Mouse (Mus musculus) liver, embryonic 12.5 days (tissue): ENCODE measurements around the gene Gm38431. TPM values are rescaled to one million over a fixed set of nuclear protein-coding genes. Genes with fewer than 3 reads are reported as not detected.

Experiments
- ATAC-seq: fragments of 200-750 bp; cut with Nextera tagmentation; 2 replicates; pipeline ENCODE4 v1.8.0; 2017; ENCODE audit warnings: moderate number of reproducible peaks, mild to moderate bottlenecking, moderate library complexity
- H3K27ac ChIP-seq: fragments of 300-500 bp; sonication (generic); 2 replicates; pipeline ENCODE4 v1.5.1; 2016; ENCODE audit warnings: mild to moderate bottlenecking
- H3K27me3 ChIP-seq: fragments of 300-500 bp; sonication (generic); replicated peaks from 2 replicates; pipeline ENCODE4 v1.6.1; 2016; ENCODE audit warnings: mild to moderate bottlenecking, moderate library complexity
- H3K36me3 ChIP-seq: fragments of 300-500 bp; sonication (generic); 2 replicates; pipeline ENCODE4 v1.6.1; 2016; ENCODE audit warnings: mild to moderate bottlenecking, moderate library complexity
- H3K4me1 ChIP-seq: fragments of 300-500 bp; sonication (generic); 2 replicates; pipeline ENCODE4 v1.6.1; 2016
- H3K4me2 ChIP-seq: fragments of 300-500 bp; sonication (generic); 2 replicates; pipeline ENCODE4 v1.6.1; 2016; ENCODE audit warnings: mild to moderate bottlenecking, moderate library complexity
- H3K4me3 ChIP-seq: fragments of 300-500 bp; sonication (generic); 2 replicates; pipeline ENCODE4 v1.5.1; 2016; ENCODE audit warnings: mild to moderate bottlenecking, moderate library complexity
- H3K9ac ChIP-seq: fragments of 300-500 bp; sonication (generic); 2 replicates; pipeline ENCODE4 v1.6.1; 2016; ENCODE audit warnings: mild to moderate bottlenecking, moderate library complexity
- H3K9me3 ChIP-seq: fragments of 300-500 bp; sonication (generic); replicated peaks from 2 replicates; pipeline ENCODE4 v1.6.1; 2016; ENCODE audit warnings: mild to moderate bottlenecking, moderate library complexity
- WGBS: fragments of 180-500 bp; shearing (Covaris S2); methylation state at CpG from one replicate; pipeline ENCODE4 v1.1.7; 2016; ENCODE audit not compliant: insufficient replicate concordance; 5-methylcytosine and 5-hydroxymethylcytosine counted together
- polyA plus RNA-seq: library from polyadenylated mRNA; unstranded; fragments of >200 nt; fragmentation: Nextera tagmentation; extraction: Ambion mirVana; gene quantifications from 2 replicates; pipeline ENCODE4 v1.2.1, GENCODE M21; 2016

Gene Gm38431
- 1.2 and 2.1 TPM in 2 replicates for polyA plus RNA-seq

DNA sequence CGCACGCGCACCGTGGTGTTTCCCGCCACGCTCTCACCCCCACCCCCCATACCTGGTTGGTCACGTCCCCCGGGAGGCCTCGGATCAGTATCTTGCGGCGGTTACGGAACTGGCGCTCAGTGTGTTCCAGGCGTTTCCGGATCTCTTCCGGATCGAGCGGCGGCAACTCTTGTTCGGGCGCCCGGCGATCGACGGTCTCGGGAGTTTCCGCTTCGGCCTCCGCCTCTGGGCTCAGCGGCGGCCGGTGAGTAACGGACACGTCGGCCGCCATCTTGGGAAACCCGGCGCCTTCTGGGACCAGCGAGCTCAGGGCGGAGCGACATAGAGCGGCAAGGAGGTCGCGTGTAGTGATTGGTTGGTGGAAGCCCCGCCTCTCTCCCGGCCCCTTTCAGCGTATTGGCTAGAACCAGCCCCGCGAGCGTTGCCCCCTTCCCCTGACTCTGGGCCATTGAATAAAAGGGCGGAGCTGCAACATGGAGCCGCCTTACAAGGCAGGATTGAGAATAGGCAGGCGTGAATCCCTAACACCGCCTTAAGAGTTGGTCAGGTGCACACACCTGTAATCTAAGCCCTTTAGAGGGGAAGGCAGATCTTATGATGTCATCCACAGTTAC, at the start of gene Gm38431, which contains the start of gene Raver1:
Gene Gm38431 (minus strand): TSS at position 291 of the 614 bp plus-strand sequence.
Gene Raver1 (minus strand): TSS at position 302 of the 614 bp plus-strand sequence.
- Histone ChIP-seq H3K4me3 (peak within 1 kb of the TSS; percentile 69), H3K4me2 (peak within 1 kb of the TSS; percentile 89), H3K9me3 (no peaks in the 10 kb centered on the region), H3K36me3 (peaks cover 59% of the 10 kb centered on the region), H3K4me1 (peaks cover 44% of the 10 kb centered on the region), H3K27ac (peak within 1 kb of the TSS; percentile 88), H3K27me3 (no peaks in the 10 kb centered on the region), H3K9ac (peak within 1 kb of the TSS; percentile 83)
- peak; percentile 99 for ATAC-seq
- WGBS: under 1% methylated on average over 54 of the region's 54 CpGs

DNA sequence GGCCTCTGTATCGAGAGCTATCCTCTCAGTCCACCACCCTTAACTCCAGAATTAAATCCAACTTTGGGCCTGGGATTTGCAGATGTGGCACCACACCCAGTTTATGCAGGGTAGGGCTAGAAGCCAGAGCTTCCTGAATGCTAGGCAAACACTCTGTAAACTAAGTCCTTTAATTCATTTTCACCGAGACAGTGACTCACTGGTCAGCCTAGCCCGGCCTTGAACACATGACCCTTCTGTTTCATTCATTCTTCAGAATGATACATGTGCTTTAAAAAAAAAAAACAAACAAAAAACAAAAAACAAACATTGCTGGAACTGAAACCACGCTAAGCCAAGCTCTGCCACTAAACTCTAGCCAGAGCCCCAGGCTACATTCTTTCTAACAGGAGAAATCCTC, 46.6 kb upstream of the Gm38431 start:
- H3K4me2 ChIP-seq: no peak overlapping the region
- H3K4me3 ChIP-seq: no peak overlapping the region
- WGBS: 61% methylated on average over 4 of the region's 4 CpGs
- H3K36me3 ChIP-seq: peaks cover 62% of the 10 kb centered on the region
- no peaks in the 10 kb centered on the region for H3K9me3 ChIP-seq
- H3K4me1 ChIP-seq: peaks cover 17% of the 10 kb centered on the region
- H3K27me3 ChIP-seq: no peaks in the 10 kb centered on the region
- H3K27ac ChIP-seq: no peak overlapping the region
- ATAC-seq: no peak
- no peak overlapping the region for H3K9ac ChIP-seq

GRCm38 (mm10) chr9:21137229-21137628, 45.4 kb upstream of the Gm38431 start:
- Histone ChIP-seq H3K36me3 (peaks cover 50% of the 10 kb centered on the region), H3K4me3 (no peak overlapping the region), H3K27me3 (no peaks in the 10 kb centered on the region), H3K4me1 (peaks cover 17% of the 10 kb centered on the region), H3K27ac (no peak overlapping the region), H3K9me3 (no peaks in the 10 kb centered on the region), H3K4me2 (no peak overlapping the region), H3K9ac (no peak overlapping the region)
- 54% methylated on average over 3 of the region's 3 CpGs for WGBS
- 0 out of 2 replicates have a peak, but pooled peaks have one; percentile 28 for ATAC-seq

DNA sequence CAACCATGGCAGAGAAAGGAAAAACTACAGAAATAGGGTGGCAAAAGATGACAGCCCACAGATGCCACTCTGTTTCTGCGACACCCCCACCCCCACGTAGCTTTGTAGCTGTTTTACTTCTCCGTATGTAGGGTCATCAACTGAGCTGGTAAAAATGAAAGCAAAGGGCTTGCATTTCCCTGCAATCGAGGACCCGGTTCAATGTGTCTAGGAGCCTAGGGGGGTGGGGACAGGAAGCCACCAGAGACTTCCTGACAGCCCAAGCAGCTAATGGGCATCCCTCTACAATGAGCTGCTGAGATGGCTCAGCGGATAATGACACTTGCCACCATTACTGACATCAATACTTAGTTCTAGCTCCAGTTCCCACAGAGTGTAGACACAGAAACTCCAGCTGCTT, 44.6 kb upstream of the Gm38431 start:
- no peaks in the 10 kb centered on the region for H3K9me3 ChIP-seq
- 38% methylated on average over 6 of the region's 6 CpGs for WGBS
- H3K4me2 ChIP-seq: no peak overlapping the region
- no peak overlapping the region for H3K4me3 ChIP-seq
- no peak overlapping the region for H3K9ac ChIP-seq
- no peak for ATAC-seq
- H3K4me1 ChIP-seq: peaks cover 23% of the 10 kb centered on the region
- H3K27me3 ChIP-seq: no peaks in the 10 kb centered on the region
- peaks cover 42% of the 10 kb centered on the region for H3K36me3 ChIP-seq
- peak overlapping the region; percentile 43; the same call in 1 of the 2 replicates for H3K27ac ChIP-seq

DNA sequence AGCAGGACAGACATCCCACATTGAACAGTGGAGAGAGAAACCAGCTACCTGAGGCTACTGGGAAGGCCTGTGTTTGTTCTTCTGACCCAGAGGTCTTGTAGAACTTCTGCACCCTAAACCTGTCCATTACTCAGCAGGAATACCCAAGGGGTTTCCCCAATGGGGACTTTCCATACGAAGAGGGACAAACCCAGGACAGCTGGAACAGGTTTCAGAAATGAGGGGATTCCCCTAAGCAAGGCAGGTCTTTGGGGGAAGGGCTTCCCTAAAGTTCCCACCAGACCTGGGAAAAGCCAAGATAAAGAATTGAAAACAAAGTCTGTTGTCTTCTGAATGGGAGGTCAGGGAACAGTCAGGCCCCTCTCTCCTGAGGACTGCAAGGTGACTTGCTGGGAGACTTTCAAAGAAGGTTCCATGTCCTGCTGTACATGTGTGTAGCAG, 44.2 kb upstream of the Gm38431 start:
- no peaks in the 10 kb centered on the region for H3K9me3 ChIP-seq
- H3K4me3 ChIP-seq: no peak overlapping the region
- H3K9ac ChIP-seq: no peak overlapping the region
- H3K4me2 ChIP-seq: no peak overlapping the region
- H3K27me3 ChIP-seq: no peaks in the 10 kb centered on the region
- ATAC-seq: no peak
- 64% methylated on average over 1 of the region's 1 CpGs for WGBS
- H3K27ac ChIP-seq: peak overlapping the region; percentile 43; the same call in 1 of the 2 replicates
- H3K36me3 ChIP-seq: peaks cover 37% of the 10 kb centered on the region
- H3K4me1 ChIP-seq: peaks cover 28% of the 10 kb centered on the region

DNA sequence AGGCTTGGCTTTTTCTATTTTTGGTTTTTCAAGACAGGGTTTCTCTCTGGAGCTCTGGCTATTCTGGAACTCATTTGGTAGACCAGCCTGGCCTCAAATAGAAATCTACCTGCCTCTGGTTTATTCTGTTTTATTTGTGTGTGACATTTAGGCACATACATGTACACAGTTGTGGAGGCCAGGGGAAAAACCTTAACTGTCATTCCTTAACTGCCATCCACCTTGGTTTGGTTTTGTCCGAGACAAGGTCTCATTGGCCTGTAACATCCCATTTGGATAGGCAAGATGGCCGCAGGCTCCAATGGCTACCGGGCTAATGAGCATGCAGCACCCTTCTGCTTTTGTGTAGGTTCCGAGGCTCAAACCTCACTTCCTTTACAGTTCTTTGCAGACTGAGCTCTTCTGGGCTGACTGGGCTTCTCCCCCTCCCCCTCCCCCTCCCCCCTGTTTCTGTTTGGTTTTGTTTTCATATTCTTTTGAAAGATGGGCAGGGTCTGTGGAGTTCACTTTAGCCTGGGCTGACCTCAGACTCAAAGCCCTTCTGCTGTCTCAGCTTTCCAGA, 43.6 kb upstream of the Gm38431 start:
- H3K4me1 ChIP-seq: peaks cover 32% of the 10 kb centered on the region
- no peak overlapping the region for H3K4me3 ChIP-seq
- H3K27me3 ChIP-seq: no peaks in the 10 kb centered on the region
- H3K9ac ChIP-seq: no peak overlapping the region
- peak overlapping the region; percentile 43 for H3K27ac ChIP-seq
- no peak for ATAC-seq
- H3K4me2 ChIP-seq: no peak overlapping the region
- H3K36me3 ChIP-seq: peaks cover 32% of the 10 kb centered on the region
- WGBS: 58% methylated on average over 4 of the region's 4 CpGs
- no peaks in the 10 kb centered on the region for H3K9me3 ChIP-seq

GRCm38 (mm10) chr9:21134595-21135328, 43.0 kb upstream of the Gm38431 start:
- ATAC-seq: no peak
- no peaks in the 10 kb centered on the region for H3K27me3 ChIP-seq
- no peaks in the 10 kb centered on the region for H3K9me3 ChIP-seq
- no peak overlapping the region for H3K4me2 ChIP-seq
- no peak overlapping the region for H3K9ac ChIP-seq
- H3K4me1 ChIP-seq: peaks cover 37% of the 10 kb centered on the region
- H3K36me3 ChIP-seq: peaks cover 25% of the 10 kb centered on the region
- H3K27ac ChIP-seq: no peak overlapping the region; the same call in 1 of the 2 replicates
- H3K4me3 ChIP-seq: no peak overlapping the region
- 53% methylated on average over 9 of the region's 9 CpGs for WGBS

- no peak overlapping the region for H3K9ac ChIP-seq
- no peaks in the 10 kb centered on the region for H3K9me3 ChIP-seq
- no peak overlapping the region for H3K4me3 ChIP-seq
- no peak overlapping the region for H3K27ac ChIP-seq
- H3K27me3 ChIP-seq: no peaks in the 10 kb centered on the region
- H3K4me2 ChIP-seq: no peak overlapping the region
- peaks cover 37% of the 10 kb centered on the region for H3K4me1 ChIP-seq
- WGBS: 41% methylated on average over 9 of the region's 9 CpGs
- no peak for ATAC-seq
- H3K36me3 ChIP-seq: peaks cover 10% of the 10 kb centered on the region
Measured at GRCm38 (mm10) chr9:21133064-21133707, 41.4 kb upstream of the Gm38431 start.

GRCm38 (mm10) chr9:21132102-21132775, 40.4 kb upstream of the Gm38431 start:
- no peak for ATAC-seq
- no peaks in the 10 kb centered on the region for H3K27me3 ChIP-seq
- H3K36me3 ChIP-seq: peaks cover 3% of the 10 kb centered on the region; the same call in 1 of the 2 replicates
- H3K4me2 ChIP-seq: 0 out of 2 replicates have a peak overlapping the region, but pooled peaks have one; percentile 73
- WGBS: 70% methylated on average over 12 of the region's 12 CpGs
- H3K27ac ChIP-seq: no peak overlapping the region
- H3K4me1 ChIP-seq: peaks cover 37% of the 10 kb centered on the region
- H3K4me3 ChIP-seq: 0 out of 2 replicates have a peak overlapping the region, but pooled peaks have one; percentile 65
- H3K9ac ChIP-seq: no peak overlapping the region
- H3K9me3 ChIP-seq: no peaks in the 10 kb centered on the region

DNA sequence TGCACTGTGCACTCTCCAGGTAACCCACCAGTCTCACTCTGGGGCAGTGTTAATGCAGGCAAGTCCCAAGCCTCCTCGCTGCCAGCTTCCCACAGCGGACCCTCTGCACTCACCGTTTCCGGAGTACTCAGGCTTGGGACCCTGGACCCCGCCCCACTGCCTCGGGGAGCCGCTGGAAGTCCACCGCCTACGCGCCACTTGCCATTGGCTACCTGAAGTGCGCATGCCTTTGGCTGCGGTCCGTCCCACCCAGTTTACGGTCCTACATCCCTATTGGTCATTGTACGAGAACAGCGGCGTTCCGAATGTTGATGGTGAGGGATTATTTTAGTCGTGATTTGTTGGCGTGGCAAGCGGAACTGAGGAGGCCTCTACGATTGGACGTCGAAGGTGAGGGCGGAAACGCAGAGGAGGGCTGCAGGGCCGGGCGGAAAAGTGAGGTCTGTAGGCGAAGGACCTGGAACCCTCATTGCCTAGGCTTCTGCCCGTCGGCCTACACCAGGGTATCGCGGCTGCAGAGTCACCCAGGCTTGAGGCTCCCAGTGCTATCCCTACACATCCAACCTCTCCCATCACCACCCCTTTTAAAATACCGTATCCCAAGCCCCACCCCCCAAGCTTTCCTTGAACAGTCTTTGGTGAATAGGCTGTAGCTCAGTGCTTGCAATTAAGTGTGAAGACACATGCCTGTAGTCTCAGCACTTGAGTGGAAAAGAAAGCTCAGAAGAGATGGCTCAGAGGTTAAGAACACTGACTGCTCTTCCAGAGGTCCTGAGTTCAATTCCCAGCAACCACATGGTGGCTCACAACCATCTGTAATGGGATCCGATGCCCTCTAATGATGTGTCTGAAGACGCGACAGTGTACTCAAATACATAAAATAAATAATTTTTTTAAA, 39.5 kb upstream of the Gm38431 start, which contains the start of gene Tyk2:
Gene Tyk2 (minus strand): TSS at position 185 of the 898 bp plus-strand sequence.
- WGBS: 6% methylated on average over 35 of the region's 37 CpGs

More for the DNA sequence above, 39.5 kb upstream of the Gm38431 start, which contains the start of gene Tyk2:
- Histone ChIP-seq H3K27ac (peak within 1 kb of the TSS; percentile 54; the same call in 1 of the 2 replicates), H3K9me3 (no peaks in the 10 kb centered on the region), H3K4me1 (peaks cover 38% of the 10 kb centered on the region), H3K4me2 (peak within 1 kb of the TSS; percentile 73), H3K9ac (peak within 1 kb of the TSS; percentile 54), H3K27me3 (no peaks in the 10 kb centered on the region), H3K4me3 (peak within 1 kb of the TSS; percentile 65), H3K36me3 (peaks cover 11% of the 10 kb centered on the region)
- ATAC-seq: peak; percentile 92
